Mouse (Mus musculus): ENCODE results near the gene Cd7.

Cd7 gene

GRCm38 (mm10) chr11:120990126-120990781 lies 49.0 kb downstream of the Cd7 start:
- DNase-seq = peak; percentile 56 to 66

GRCm38 (mm10) chr11:120989523-120989922 lies 49.7 kb downstream of the Cd7 start:
- DNase-seq = no peak

GRCm38 (mm10) chr11:120988410-120988809 lies 50.8 kb downstream of the Cd7 start:
- no peak for DNase-seq

DNA sequence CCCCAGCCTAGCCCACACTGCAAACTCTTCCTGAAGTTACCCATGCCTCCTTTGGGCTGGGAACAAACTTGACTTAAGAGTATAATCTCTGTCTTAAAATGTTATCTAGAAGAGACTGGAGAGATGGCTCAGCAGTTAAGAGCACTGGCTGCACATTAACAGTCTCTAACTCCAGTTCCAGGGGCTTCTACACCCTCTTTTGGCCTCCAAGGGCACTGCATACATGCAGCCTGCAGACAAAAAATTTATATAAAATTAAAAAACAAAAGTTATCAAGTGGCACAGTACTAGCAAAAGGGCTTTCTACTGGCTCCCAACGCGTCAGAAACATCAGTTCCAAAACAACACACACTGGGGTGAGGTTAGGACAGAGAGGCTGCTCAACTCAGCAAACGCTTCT lies 51.6 kb downstream of the Cd7 start:
- no peak for DNase-seq
